Mouse (Mus musculus): Measurements from ENCODE around the gene Strip2. TPM values are rescaled to one million over a fixed set of nuclear protein-coding genes. Genes with fewer than 3 reads are reported as not detected.

The Strip2 gene
- total RNA-seq, 1 experiment: 1.3 TPM

GRCm38 (mm10) chr6:29876782-29877181, 40.0 kb upstream of the Strip2 start:
- Histone ChIP-seq H3K4me1 (ENCODE audit: control insufficient read depth in 2 of 2, insufficient read depth in 2 of 2, low read length in 2 of 2, poor library complexity in 1 of 2) (no peaks in the 10 kb centered on the region), H3K27ac (ENCODE audit: insufficient read depth, low read depth, low read length, poor library complexity, severe bottlenecking) (no peak overlapping the region), H3K4me3 (ENCODE audit: insufficient read depth in 1 of 2, low read depth in 1 of 2, low read length in 2 of 2, poor library complexity in 1 of 2, severe bottlenecking in 1 of 2) (no peak overlapping the region), H3K9me3 (ENCODE audit: control insufficient read depth, insufficient read depth, low read depth, low read length) (no peaks in the 10 kb centered on the region), H3K9ac (ENCODE audit: insufficient read depth, low read depth, low read length, poor library complexity, severe bottlenecking) (no peak overlapping the region), H3K36me3 (ENCODE audit: control insufficient read depth, insufficient read depth, low read length, poor library complexity, severe bottlenecking) (peaks cover 4% of the 10 kb centered on the region)
- DNase-seq (ENCODE audit: low read depth, low spot score): no peak
- in situ Hi-C loops (cut with MboI; ENCODE audit: low sequenced_read_pairs in 2 of 2, unreplicated experiment in 2 of 2): no loop called here
- no peak for TF ChIP-seq ZC3H11A (IDR thresholded peaks at IDR 0.05; ENCODE audit: borderline replicate concordance, low read depth, low read length)
- no peak for TF ChIP-seq HCFC1 (IDR thresholded peaks at IDR 0.05; ENCODE audit: borderline replicate concordance, insufficient read depth, low read length)
- TF ChIP-seq CHD2 (IDR thresholded peaks at IDR 0.05; ENCODE audit: low read depth, low read length): no peak
- no peak for TF ChIP-seq ZNF384 (IDR thresholded peaks at IDR 0.05; ENCODE audit: low read depth, low read length)
- no peak for TF ChIP-seq MAFK (IDR thresholded peaks at IDR 0.05; ENCODE audit: insufficient read depth, low read depth, low read length)

- 0 out of 4 replicates have a peak, but pooled peaks cover 0 to 2% of the 10 kb centered on the region in 2 experiments for H3K4me1 ChIP-seq (ENCODE audit: control insufficient read depth in 2 of 2, insufficient read depth in 2 of 2, low read length in 2 of 2, poor library complexity in 1 of 2)
- peaks cover 2% of the 10 kb centered on the region; the same call in 1 of the 2 replicates for H3K36me3 ChIP-seq (ENCODE audit: control insufficient read depth, insufficient read depth, low read length, poor library complexity, severe bottlenecking)
- H3K9me3 ChIP-seq (ENCODE audit: control insufficient read depth, insufficient read depth, low read depth, low read length): no peaks in the 10 kb centered on the region
- TF ChIP-seq MAFK (IDR thresholded peaks at IDR 0.05; ENCODE audit: insufficient read depth, low read depth, low read length): no peak
- no peak for TF ChIP-seq ZNF384 (IDR thresholded peaks at IDR 0.05; ENCODE audit: low read depth, low read length)
- no peak for TF ChIP-seq ZC3H11A (IDR thresholded peaks at IDR 0.05; ENCODE audit: borderline replicate concordance, low read depth, low read length)
- no peak overlapping the region for H3K27ac ChIP-seq (ENCODE audit: insufficient read depth, low read depth, low read length, poor library complexity, severe bottlenecking)
- no peak overlapping the region for H3K4me3 ChIP-seq (ENCODE audit: insufficient read depth in 1 of 2, low read depth in 1 of 2, low read length in 2 of 2, poor library complexity in 1 of 2, severe bottlenecking in 1 of 2)
- no peak overlapping the region for H3K9ac ChIP-seq (ENCODE audit: insufficient read depth, low read depth, low read length, poor library complexity, severe bottlenecking)
- no peak for DNase-seq (ENCODE audit: low read depth, low spot score)
- in situ Hi-C loops (cut with MboI; ENCODE audit: low sequenced_read_pairs in 2 of 2, unreplicated experiment in 2 of 2): no loop called here
Measured at GRCm38 (mm10) chr6:29879579-29879978, 37.2 kb upstream of the Strip2 start.

- Histone ChIP-seq H3K9ac (ENCODE audit: insufficient read depth, low read depth, low read length, poor library complexity, severe bottlenecking) (no peak overlapping the region), H3K9me3 (ENCODE audit: control insufficient read depth, insufficient read depth, low read depth, low read length) (no peaks in the 10 kb centered on the region), H3K4me1 (ENCODE audit: control insufficient read depth in 2 of 2, insufficient read depth in 2 of 2, low read length in 2 of 2, poor library complexity in 1 of 2) (0 out of 4 replicates have a peak, but pooled peaks cover 0 to 2% of the 10 kb centered on the region in 2 experiments), H3K4me3 (ENCODE audit: insufficient read depth in 1 of 2, low read depth in 1 of 2, low read length in 2 of 2, poor library complexity in 1 of 2, severe bottlenecking in 1 of 2) (no peak overlapping the region), H3K27ac (ENCODE audit: insufficient read depth, low read depth, low read length, poor library complexity, severe bottlenecking) (no peak overlapping the region), H3K36me3 (ENCODE audit: control insufficient read depth, insufficient read depth, low read length, poor library complexity, severe bottlenecking) (peaks cover 2% of the 10 kb centered on the region; the same call in 1 of the 2 replicates)
- DNase-seq (ENCODE audit: low read depth, low spot score): no peak
- in situ Hi-C loops (cut with MboI; ENCODE audit: low sequenced_read_pairs in 2 of 2, unreplicated experiment in 2 of 2): no loop called here
- TF ChIP-seq ZC3H11A (IDR thresholded peaks at IDR 0.05; ENCODE audit: borderline replicate concordance, low read depth, low read length): no peak
- TF ChIP-seq ZNF384 (IDR thresholded peaks at IDR 0.05; ENCODE audit: low read depth, low read length): no peak
- no peak for TF ChIP-seq CHD2 (IDR thresholded peaks at IDR 0.05; ENCODE audit: low read depth, low read length)
- TF ChIP-seq MAFK (IDR thresholded peaks at IDR 0.05; ENCODE audit: insufficient read depth, low read depth, low read length): no peak
- TF ChIP-seq HCFC1 (IDR thresholded peaks at IDR 0.05; ENCODE audit: borderline replicate concordance, insufficient read depth, low read length): no peak
Measured at GRCm38 (mm10) chr6:29880796-29881195, 36.0 kb upstream of the Strip2 start.

GRCm38 (mm10) chr6:29881936-29882335, 34.9 kb upstream of the Strip2 start:
- Histone ChIP-seq H3K9ac (ENCODE audit: insufficient read depth, low read depth, low read length, poor library complexity, severe bottlenecking) (no peak overlapping the region), H3K4me1 (ENCODE audit: control insufficient read depth in 2 of 2, insufficient read depth in 2 of 2, low read length in 2 of 2, poor library complexity in 1 of 2) (0 out of 4 replicates have a peak, but pooled peaks cover 0 to 2% of the 10 kb centered on the region in 2 experiments), H3K9me3 (ENCODE audit: control insufficient read depth, insufficient read depth, low read depth, low read length) (no peaks in the 10 kb centered on the region), H3K27ac (ENCODE audit: insufficient read depth, low read depth, low read length, poor library complexity, severe bottlenecking) (no peak overlapping the region), H3K36me3 (ENCODE audit: control insufficient read depth, insufficient read depth, low read length, poor library complexity, severe bottlenecking) (peaks cover 2% of the 10 kb centered on the region; the same call in 1 of the 2 replicates), H3K4me3 (ENCODE audit: insufficient read depth in 1 of 2, low read depth in 1 of 2, low read length in 2 of 2, poor library complexity in 1 of 2, severe bottlenecking in 1 of 2) (no peak overlapping the region)
- no peak for TF ChIP-seq CHD2 (IDR thresholded peaks at IDR 0.05; ENCODE audit: low read depth, low read length)
- no peak for TF ChIP-seq HCFC1 (IDR thresholded peaks at IDR 0.05; ENCODE audit: borderline replicate concordance, insufficient read depth, low read length)
- no peak for TF ChIP-seq MAFK (IDR thresholded peaks at IDR 0.05; ENCODE audit: insufficient read depth, low read depth, low read length)
- no peak for TF ChIP-seq ZC3H11A (IDR thresholded peaks at IDR 0.05; ENCODE audit: borderline replicate concordance, low read depth, low read length)
- in situ Hi-C loops (cut with MboI; ENCODE audit: low sequenced_read_pairs in 2 of 2, unreplicated experiment in 2 of 2): no loop called here
- DNase-seq (ENCODE audit: low read depth, low spot score): no peak

- Histone ChIP-seq H3K4me3 (ENCODE audit: insufficient read depth in 1 of 2, low read depth in 1 of 2, low read length in 2 of 2, poor library complexity in 1 of 2, severe bottlenecking in 1 of 2) (no peak overlapping the region), H3K27ac (ENCODE audit: insufficient read depth, low read depth, low read length, poor library complexity, severe bottlenecking) (no peak overlapping the region), H3K9ac (ENCODE audit: insufficient read depth, low read depth, low read length, poor library complexity, severe bottlenecking) (no peak overlapping the region), H3K4me1 (ENCODE audit: control insufficient read depth in 2 of 2, insufficient read depth in 2 of 2, low read length in 2 of 2, poor library complexity in 1 of 2) (0 out of 4 replicates have a peak, but pooled peaks cover 0 to 2% of the 10 kb centered on the region in 2 experiments), H3K9me3 (ENCODE audit: control insufficient read depth, insufficient read depth, low read depth, low read length) (no peaks in the 10 kb centered on the region), H3K36me3 (ENCODE audit: control insufficient read depth, insufficient read depth, low read length, poor library complexity, severe bottlenecking) (peaks cover 2% of the 10 kb centered on the region; the same call in 1 of the 2 replicates)
- in situ Hi-C loops (cut with MboI; ENCODE audit: low sequenced_read_pairs in 2 of 2, unreplicated experiment in 2 of 2): no loop called here
- TF ChIP-seq MAFK (IDR thresholded peaks at IDR 0.05; ENCODE audit: insufficient read depth, low read depth, low read length): no peak
- no peak for TF ChIP-seq CHD2 (IDR thresholded peaks at IDR 0.05; ENCODE audit: low read depth, low read length)
- TF ChIP-seq ZNF384 (IDR thresholded peaks at IDR 0.05; ENCODE audit: low read depth, low read length): no peak
- TF ChIP-seq HCFC1 (IDR thresholded peaks at IDR 0.05; ENCODE audit: borderline replicate concordance, insufficient read depth, low read length): no peak
- TF ChIP-seq ZC3H11A (IDR thresholded peaks at IDR 0.05; ENCODE audit: borderline replicate concordance, low read depth, low read length): no peak
- no peak for DNase-seq (ENCODE audit: low read depth, low spot score)
Measured at GRCm38 (mm10) chr6:29882870-29883269, 33.9 kb upstream of the Strip2 start.

Data from ES-E14 (cell line).